Mouse (Mus musculus): Measurements from ENCODE around the gene Xpnpep2.

- no peak for TF ChIP-seq CTCF (IDR thresholded peaks at IDR 0.05; ENCODE audit: low read depth)
- no peak for TF ChIP-seq EP300 (IDR thresholded peaks at IDR 0.05; ENCODE audit: low read depth)
Observed at GRCm38 (mm10) chrX:48138011-48138410, 29.5 kb downstream of the Xpnpep2 start.

Measured in heart, postnatal 0 days (tissue).